Mouse (Mus musculus): ENCODE measurements around the gene Actbl2. TPM values are rescaled to one million over a fixed set of nuclear protein-coding genes. Genes with fewer than 3 reads are reported as not detected.
A peak's percentile ranks its signal among the peaks of the same experiment; 100 is the strongest.

The Actbl2 gene
- total RNA-seq, 2 experiments from 2014 or later: not detected

GRCm38 (mm10) chr13:111266855-111267254 lies 12.0 kb downstream of the Actbl2 start:
- intact Hi-C loops (cut with DNase I): no loop called here
- DNase-seq (ENCODE audit: low spot score in 2 of 2): no peak

- no peak for DNase-seq (ENCODE audit: low spot score in 2 of 2)
- intact Hi-C loops (cut with DNase I): no loop called here
These were observed 14.2 kb downstream of the Actbl2 start for GRCm38 (mm10) chr13:111268992-111269391.

- intact Hi-C loops (cut with DNase I): no loop called here
- DNase-seq (ENCODE audit: low spot score in 2 of 2): no peak
These were observed 15.0 kb downstream of the Actbl2 start for GRCm38 (mm10) chr13:111269789-111270335.

- intact Hi-C loops (cut with DNase I): no loop called here
- DNase-seq (ENCODE audit: low spot score in 2 of 2): no peak
These were observed 17.1 kb downstream of the Actbl2 start for GRCm38 (mm10) chr13:111271868-111272267.

GRCm38 (mm10) chr13:111286461-111287385 lies 31.9 kb downstream of the Actbl2 start:
- no peak for DNase-seq (ENCODE audit: low spot score in 2 of 2)
- intact Hi-C loops (cut with DNase I): no loop called here

- DNase-seq (ENCODE audit: low spot score in 2 of 2): no peak
- intact Hi-C loops (cut with DNase I): no loop called here
These were observed 36.5 kb downstream of the Actbl2 start for GRCm38 (mm10) chr13:111291161-111291957.

GRCm38 (mm10) chr13:111291958-111292493 lies 37.2 kb downstream of the Actbl2 start:
- intact Hi-C loops (cut with DNase I): no loop called here
- DNase-seq (ENCODE audit: low spot score in 2 of 2): peak; percentile 38 to 55

- intact Hi-C loops (cut with DNase I): no loop called here
- DNase-seq (ENCODE audit: low spot score in 2 of 2): no peak
These were observed 38.7 kb downstream of the Actbl2 start for GRCm38 (mm10) chr13:111293478-111293877.

GRCm38 (mm10) chr13:111294965-111295494 lies 40.2 kb downstream of the Actbl2 start:
- intact Hi-C loops (cut with DNase I): no loop called here
- DNase-seq (ENCODE audit: low spot score in 2 of 2): no peak

- no peak for DNase-seq (ENCODE audit: low spot score in 2 of 2)
- intact Hi-C loops (cut with DNase I): no loop called here
These were observed 41.2 kb downstream of the Actbl2 start for GRCm38 (mm10) chr13:111296029-111296428.

GRCm38 (mm10) chr13:111297614-111298013 lies 42.8 kb downstream of the Actbl2 start:
- no peak for DNase-seq (ENCODE audit: low spot score in 2 of 2)
- intact Hi-C loops (cut with DNase I): no loop called here

- intact Hi-C loops (cut with DNase I): no loop called here
- no peak for DNase-seq (ENCODE audit: low spot score in 2 of 2)
These were observed 44.4 kb downstream of the Actbl2 start for GRCm38 (mm10) chr13:111299145-111299713.

- intact Hi-C loops (cut with DNase I): loop anchor here (5.0 kb wide), 1 partner anchor 39 kb away; no protein-coding TSS in a partner anchor
These were observed 46.0 kb downstream of the Actbl2 start for GRCm38 (mm10) chr13:111300846-111301245.

GRCm38 (mm10) chr13:111301431-111301830 lies 46.6 kb downstream of the Actbl2 start:
- intact Hi-C loops (cut with DNase I): loop anchor here (5.0 kb wide), 1 partner anchor 39 kb away; no protein-coding TSS in a partner anchor
- DNase-seq (ENCODE audit: low spot score in 2 of 2): no peak

More at GRCm38 (mm10) chr13:111300846-111301245, 46.0 kb downstream of the Actbl2 start:
- DNase-seq (ENCODE audit: low spot score in 2 of 2): no peak

- DNase-seq (ENCODE audit: low spot score in 2 of 2): no peak
These were observed 49.4 kb downstream of the Actbl2 start for GRCm38 (mm10) chr13:111304194-111304593.

GRCm38 (mm10) chr13:111304736-111305135 lies 49.9 kb downstream of the Actbl2 start:
- intact Hi-C loops (cut with DNase I): loop anchor here (5.0 kb wide), 1 partner anchor 42 kb away; no protein-coding TSS in a partner anchor
- no peak for DNase-seq (ENCODE audit: low spot score in 2 of 2)

More at GRCm38 (mm10) chr13:111304194-111304593, 49.4 kb downstream of the Actbl2 start:
- intact Hi-C loops (cut with DNase I): loop anchor here (5.0 kb wide), 1 partner anchor 42 kb away; no protein-coding TSS in a partner anchor
